Mouse (Mus musculus) ovary, postnatal 36 days (tissue): Measurements from ENCODE around the gene Abca15.
"Not testable (repeated sequence)": the region's sequence is repeated elsewhere in the genome, so short reads cannot be mapped to it uniquely, and the experiment has no call there.

Source experiments
- DNase-seq: peaks from one replicate; pipeline ENCODE4 v3.0.0; 2022; ENCODE audit warnings: low spot score, mixed read lengths

Gene Abca15

GRCm38 (mm10) chr7:120328087-120328793 lies at the start of gene Abca15:
Gene Abca15, plus strand, starts transcription at chr7:120328670.
- DNase-seq = peak; percentile 7

- no peak for DNase-seq
Observed at GRCm38 (mm10) chr7:120285286-120285685, 43.2 kb upstream of the Abca15 start.

- DNase-seq = no peak
Observed at GRCm38 (mm10) chr7:120316086-120316485, 12.4 kb upstream of the Abca15 start.

- DNase-seq = no peak
Observed at GRCm38 (mm10) chr7:120322963-120323362, 5.5 kb upstream of the Abca15 start.

- not testable (repeated sequence) for DNase-seq
Observed at GRCm38 (mm10) chr7:120325911-120326310, 2.6 kb upstream of the Abca15 start.

GRCm38 (mm10) chr7:120327220-120328073 lies 1.0 kb upstream of the Abca15 start:
- no peak for DNase-seq

GRCm38 (mm10) chr7:120361159-120361558 lies 32.7 kb downstream of the Abca15 start:
- DNase-seq = no peak

GRCm38 (mm10) chr7:120409447-120409846 lies 81.0 kb downstream of the Abca15 start, which contains the start of gene Abca16:
Gene Abca16, plus strand, starts transcription at chr7:120409647.
- DNase-seq = no peak

- no peak for DNase-seq
Observed at GRCm38 (mm10) chr7:120412391-120412790, 83.9 kb downstream of the Abca15 start.

GRCm38 (mm10) chr7:120426625-120427024 lies 98.2 kb downstream of the Abca15 start:
- DNase-seq = no peak

GRCm38 (mm10) chr7:120431464-120431863 lies 103.0 kb downstream of the Abca15 start:
- no peak for DNase-seq
